Mouse (Mus musculus) cerebellum, adult 8-10 months (tissue): ENCODE measurements around the gene Nkapd1.

Experiments used
- DNase-seq: peaks from one replicate; pipeline ENCODE4 v3.0.0; 2022

The Nkapd1 gene

DNA sequence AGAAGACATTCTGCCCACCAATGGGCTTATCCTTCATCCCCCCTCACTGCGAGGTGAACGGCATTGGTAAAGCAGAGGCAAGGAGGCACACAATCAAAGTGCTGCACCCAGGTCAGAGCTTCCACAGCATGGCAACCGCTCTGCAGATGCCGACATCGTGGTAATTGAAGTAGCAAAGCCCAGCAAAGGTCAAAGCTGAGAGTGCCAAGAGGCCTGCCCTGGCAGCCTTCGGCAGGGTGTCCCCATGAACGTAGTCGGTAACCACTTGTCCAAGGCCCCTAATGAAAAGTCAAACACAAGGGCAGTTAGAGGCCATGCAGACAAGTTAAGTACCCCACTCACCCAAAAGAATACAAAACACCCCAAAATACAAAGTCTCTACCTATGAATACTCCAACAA lies 20.3 kb downstream of the Nkapd1 start:
- no peak for DNase-seq

DNA sequence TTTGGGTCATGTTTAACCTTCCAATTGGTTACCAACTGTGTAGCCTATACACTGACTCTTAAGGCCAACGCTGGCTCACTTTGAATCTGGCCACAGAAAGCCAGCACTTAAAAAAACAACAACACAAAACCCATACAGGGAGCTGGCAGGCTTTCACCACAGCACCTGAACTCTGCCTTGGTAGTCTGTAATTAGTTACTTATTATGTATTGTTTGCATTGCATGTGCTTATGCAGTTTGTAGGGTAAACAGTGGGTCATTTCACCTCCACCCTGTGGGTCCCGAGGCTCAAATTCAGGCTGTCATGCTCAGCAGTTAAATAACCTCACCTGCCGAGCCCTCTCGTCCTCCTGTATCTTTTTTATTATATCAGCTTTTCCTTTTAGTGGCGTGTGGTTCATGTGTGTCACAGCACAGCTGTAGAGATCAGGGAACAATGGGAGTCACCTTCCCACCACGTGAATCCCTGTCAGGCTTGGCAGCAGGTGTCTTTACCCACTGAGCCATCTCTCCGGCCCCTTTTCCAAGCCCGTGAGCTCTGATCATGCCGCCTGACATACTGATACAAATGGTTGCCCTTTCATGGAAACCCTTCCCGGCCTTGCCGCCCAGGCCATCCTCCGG lies 22.4 kb downstream of the Nkapd1 start:
- DNase-seq = no peak

DNA sequence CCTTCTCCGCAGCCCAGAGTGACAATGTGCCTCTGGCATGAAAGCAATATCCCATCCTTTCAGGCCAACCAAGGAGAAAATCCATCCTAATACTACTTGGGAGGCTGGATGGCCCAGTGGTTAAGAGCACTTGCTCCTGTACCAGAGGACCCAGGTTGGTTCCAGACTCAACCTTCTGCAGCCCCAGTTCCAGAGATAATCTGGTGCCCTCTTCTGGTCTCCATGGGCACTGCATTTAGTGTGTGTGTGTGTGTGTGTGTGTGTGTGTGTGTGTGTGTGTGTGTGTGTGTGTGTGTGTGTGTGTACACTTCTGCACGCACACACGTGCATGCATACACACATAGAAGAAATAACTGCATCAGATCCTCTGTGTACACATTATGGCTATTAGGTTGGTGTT lies 23.7 kb downstream of the Nkapd1 start:
- DNase-seq = no peak

DNA sequence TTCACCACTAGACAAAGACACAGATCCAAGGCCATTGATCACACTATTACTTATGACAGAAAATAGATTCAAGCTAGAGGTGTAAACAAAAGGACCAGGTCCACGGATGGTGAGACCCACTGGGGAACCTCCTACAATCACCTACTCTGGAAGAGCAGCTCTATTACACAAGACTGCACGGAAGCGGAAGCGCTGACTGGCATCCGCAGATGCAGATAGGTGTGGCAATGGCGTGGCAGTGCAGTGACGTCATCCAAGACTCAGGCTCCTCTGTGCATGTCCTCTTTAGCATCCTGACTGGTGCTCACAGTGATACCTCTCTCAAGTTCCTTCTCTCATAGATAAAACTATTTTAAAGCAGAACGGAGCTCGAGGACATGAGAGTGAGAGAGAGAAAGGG lies 24.3 kb downstream of the Nkapd1 start:
- DNase-seq = no peak

DNA sequence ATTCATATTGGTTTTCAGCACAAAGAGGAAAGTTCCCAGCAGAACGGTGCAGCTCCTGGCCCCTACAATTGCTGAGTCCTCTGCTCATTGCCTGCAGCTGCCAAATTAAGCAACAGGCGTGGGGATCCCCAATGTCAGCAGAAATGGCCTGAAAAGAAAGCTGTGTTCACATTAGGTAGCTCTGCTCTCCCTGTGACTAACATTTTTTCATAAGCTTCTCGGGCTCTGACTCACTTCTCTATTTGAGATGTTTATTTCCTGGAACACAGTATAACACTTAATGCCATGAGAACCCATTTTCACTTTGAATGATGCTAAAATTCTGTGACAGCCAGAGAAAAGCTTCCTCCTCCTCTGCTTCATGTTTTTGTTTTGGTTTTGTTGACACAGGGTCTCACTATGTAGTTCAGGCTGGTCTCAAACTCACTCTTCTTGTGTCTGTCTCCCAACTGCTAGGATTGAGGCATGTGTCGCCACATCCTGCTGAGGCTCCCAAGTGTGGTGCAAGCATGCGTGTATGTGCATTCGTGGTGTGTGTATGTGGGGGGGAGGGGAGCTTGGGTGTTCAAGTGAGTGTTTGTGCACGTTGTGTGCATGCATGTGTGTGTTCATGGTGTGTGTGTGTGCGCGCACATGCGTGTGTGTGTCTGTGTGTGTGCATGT lies 26.3 kb downstream of the Nkapd1 start:
- no peak for DNase-seq

DNA sequence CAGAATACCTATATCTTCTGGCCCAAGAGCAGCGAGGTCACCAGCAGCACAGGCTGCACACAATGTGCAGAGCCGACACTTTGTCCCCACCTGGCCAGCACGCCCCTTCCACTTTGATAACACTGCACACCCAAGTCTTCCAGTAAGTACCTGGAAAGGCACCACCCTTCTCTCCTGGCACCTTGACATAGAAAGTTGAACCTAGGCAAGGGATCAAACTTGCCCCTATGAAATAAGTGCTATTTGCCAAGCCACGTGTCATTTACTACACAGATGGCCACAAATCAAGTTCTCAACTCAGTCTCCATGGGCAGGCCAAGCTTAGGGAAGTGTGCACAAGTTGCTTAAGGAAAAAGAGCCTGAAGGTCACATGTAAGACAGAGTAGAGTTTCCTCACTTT lies 30.3 kb downstream of the Nkapd1 start:
- no peak for DNase-seq

DNA sequence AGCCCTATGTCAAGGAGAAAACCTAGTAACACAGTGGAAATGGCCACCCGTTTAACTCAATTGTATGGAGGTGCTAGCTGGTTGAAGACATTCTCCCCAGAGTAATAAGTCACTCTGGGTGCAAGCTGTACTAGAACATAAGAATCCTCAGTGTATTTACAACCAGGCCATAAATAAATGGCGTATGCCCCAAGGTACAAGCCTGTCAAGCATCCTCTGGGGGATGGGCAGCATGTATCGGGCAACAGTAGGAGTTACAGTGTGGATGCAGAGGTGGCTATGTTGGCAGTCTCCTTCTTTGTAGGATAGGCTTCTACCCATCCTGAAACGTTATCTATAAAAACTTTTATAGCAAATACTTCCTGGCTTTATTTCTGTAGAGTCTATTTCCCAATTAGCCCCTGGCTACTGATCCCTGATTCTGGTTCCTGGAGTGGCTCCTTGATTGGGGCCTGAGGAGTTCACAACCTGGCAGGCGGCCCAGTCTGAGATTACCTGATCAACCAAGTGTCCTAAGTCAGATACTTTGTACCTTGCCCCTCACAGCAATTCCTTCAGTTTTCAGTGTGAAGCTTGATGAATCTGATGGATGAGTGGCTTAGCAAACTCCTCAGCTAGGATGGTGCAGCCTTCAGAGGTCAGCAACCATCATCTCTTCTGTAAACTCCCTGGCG lies 32.0 kb downstream of the Nkapd1 start:
- DNase-seq = no peak

DNA sequence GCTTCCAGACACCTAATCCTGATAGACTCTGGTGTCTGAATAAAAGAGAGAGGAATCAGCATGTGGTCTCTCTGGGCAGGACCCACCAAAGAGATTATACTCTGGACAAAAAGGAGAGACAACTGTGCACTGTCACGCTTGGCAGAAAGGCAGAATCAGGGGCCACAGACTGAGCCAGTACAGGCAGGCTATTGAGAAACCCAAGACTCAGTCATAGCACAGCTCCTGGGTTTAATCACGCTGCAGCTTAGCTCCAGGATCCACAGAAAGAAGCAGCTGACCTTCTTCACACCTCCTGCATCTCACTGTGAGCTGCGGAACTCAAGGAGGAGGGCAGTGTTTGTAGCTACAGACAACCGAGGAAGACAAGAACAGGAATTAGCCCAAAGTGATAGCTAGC lies 36.9 kb downstream of the Nkapd1 start:
- no peak for DNase-seq

DNA sequence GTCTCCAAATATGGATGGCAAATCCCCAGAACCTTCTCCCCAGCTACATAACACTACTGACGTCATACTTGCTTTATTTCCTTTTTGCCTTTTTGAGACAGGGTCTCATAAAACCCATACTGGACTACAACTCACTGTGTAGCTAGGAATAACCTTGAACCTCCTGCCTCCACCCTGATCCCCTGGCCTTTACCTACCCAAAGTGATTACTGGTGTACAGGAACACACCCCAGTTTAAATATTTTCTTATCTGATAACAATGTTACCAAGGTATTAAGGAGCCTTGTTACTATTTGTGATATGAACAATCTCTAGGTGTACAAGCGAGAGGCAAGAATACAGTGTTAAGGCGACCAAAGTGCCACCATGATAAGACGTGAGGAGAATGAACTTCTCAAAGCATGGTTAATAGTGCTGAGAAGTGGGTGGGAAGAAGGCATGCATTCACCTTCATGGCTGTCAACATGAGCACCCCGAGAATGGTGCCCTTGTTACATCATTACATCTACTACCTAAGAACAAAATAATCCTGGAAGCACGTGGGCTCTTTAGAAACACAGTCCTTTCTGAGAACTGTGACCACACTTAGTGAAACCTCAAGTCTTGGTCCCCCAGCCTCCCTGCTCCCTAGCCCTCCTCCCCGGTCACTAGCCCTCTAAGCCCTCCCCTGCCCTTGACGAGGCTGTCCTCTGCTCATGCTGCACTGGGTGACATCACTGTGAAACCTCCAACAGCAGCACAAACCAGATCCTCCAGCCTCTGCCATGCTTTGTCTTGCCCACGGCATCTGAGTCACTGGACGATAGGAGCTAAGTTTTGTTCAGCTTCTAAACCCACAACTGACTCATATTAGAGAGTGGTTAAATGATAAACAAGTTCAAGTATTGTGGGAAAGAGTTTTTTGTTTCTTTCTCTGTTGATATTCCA lies 47.4 kb downstream of the Nkapd1 start:
- no peak for DNase-seq

DNA sequence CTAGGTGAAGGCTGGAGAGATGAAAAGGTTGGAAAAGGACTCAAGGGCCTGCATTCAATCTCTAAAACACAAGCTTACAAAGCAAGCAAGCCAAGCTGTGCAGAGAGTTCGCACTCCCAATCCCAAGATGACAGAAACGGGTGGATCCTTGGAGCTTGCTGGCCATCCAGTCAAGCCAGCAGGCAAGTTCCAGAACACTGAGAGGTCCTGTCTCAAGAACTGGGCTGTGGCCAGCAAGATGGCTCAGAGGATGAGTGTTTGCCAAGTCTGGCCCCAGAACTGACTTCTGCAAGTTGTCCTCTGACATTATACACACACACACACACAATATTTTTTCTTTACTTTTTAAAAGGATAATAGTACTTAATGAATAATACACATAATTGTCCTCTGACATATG lies 49.4 kb downstream of the Nkapd1 start:
- DNase-seq = no peak

DNA sequence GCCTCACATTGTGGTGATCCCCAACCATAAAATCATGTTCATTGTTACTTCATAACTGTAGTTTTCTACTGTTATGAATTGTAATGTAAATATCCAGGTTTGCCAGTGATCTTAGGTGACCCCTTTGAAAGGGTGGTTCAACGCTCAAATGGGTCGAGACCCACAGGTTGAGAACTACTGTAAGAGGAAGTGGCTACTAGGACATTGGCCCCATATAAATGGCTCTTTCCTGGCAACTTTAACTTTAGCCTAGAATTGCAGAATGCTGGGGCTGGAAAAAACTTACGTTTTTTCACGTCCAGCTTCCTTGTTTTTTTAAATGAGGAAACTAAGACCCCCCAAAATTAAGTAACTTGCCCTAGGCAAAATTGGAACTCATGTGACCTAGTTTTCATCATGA lies 49.9 kb downstream of the Nkapd1 start:
- DNase-seq = no peak

DNA sequence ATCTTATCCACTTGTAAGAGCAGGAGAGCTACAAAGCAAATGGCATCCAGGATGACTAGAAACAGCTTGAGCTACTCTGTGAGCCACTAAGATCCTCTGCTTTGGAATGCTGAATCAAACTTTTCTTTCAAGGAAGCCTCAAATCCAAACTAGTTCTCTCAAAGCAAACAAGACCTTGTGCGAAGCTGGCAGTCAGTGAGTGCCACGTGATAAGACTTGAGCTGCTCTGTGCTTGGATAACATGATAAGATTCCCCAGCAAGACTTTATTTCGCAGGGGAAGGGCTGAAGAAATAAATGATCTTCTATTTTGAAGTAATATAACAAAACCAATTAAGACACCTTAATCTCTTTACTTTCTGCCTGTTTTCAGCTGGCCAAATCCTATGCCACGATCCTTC lies 51.3 kb downstream of the Nkapd1 start:
- DNase-seq = no peak

DNA sequence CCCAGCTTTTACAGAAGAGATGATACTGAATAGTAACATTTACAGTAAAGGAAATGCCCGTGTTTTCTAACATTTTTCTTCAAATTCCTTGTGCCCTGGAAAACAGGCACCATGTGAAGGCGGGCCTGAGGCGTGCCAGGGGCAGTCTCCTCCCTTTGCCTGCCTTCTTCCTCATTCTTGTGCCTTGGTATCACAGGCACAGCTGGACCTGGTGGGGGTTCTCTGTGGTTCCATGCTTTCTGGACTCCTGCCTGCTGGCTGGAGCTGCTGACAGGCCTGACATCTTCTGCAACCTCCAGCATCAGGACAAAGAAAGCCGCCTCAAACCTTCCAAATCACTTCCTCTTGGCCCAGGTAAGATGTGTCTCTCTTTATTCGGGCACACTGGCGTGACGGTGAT lies 52.1 kb downstream of the Nkapd1 start:
- DNase-seq = no peak

DNA sequence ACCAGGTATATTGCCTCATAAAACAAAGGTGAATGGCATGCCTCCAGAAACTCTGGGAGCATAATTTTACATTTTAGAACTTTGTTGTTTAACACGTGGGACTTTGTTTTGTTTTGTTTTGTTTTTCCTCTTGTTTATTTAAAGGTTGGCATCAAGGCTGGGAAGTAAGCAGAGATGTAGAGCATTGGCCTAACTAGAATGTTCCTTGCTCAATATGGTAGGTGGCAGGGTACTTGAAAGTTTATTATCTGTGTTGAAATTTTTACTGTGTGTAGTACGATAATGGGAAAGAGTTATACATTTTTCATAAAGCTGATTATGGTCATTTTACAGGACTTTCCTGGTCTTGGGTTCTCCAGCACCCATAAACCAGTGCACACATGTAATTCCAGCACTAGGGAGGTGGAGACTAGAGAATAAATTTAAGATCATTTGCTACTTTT lies 55.3 kb downstream of the Nkapd1 start:
- no peak for DNase-seq

DNA sequence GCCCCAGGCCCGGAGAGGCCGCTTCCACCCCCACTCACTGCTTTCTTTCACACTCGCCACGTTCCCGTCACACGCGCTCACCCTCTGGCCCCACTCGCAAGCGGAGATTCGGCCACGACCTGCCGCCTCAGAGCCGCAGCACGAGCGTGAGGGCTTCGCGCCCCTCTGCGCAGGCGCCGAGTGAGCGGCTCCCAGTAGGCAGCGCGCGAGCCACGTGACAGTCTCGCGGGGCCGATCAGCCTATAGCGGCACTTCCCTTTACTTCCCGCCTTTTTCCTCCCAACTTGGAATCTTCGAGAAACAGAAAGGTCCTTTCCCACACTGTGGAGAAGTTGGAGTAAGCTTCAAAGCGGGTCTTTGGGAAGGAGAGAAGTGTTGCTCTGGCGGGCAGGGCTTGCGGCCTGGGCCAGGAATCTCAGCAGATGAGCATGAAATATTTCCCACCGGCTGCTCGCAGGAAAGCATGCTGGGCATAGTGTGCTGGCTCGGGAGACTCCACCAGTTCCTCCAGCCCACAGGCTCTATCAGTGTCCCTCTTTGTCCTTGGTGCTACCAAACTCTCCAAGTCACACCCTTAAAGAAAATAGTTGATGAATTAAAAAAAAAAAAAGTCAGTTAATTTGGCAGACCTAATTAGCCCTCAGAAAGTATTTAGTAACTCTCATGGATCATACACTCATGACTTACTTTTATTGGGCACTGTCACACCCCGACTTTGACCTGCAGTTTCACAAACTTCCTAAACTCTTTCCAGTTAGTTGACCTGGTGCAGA lies 55.9 kb downstream of the Nkapd1 start, which contains the start of gene Tex12:
TSS of gene Tex12 (minus strand) at position 181 of the 773 bp plus-strand sequence.
- no peak for DNase-seq
